Mouse (Mus musculus) hindbrain, embryonic 10.5 days (tissue): ENCODE measurements around the gene Hist2h3c2. TPM values are rescaled to one million over a fixed set of nuclear protein-coding genes. Genes with fewer than 3 reads are reported as not detected.

ENCODE experiments used
- DNase-seq: peaks from one replicate; pipeline ENCODE4 v3.0.0-alpha.2; 2017; ENCODE audit warnings: low spot score
- H3K27ac ChIP-seq: fragments of 300-500 bp; sonication (generic); 2 replicates; pipeline ENCODE4 v1.5.1; 2016; ENCODE audit warnings: mild to moderate bottlenecking, moderate library complexity
- H3K27me3 ChIP-seq: fragments of 300-500 bp; sonication (generic); 2 replicates; pipeline ENCODE4 v1.6.1; 2016; ENCODE audit warnings: mild to moderate bottlenecking; ENCODE audit not compliant: poor library complexity, insufficient read depth, severe bottlenecking
- H3K36me3 ChIP-seq: fragments of 300-500 bp; sonication (generic); 2 replicates; pipeline ENCODE4 v1.6.1; 2016; ENCODE audit warnings: mild to moderate bottlenecking, moderate library complexity
- H3K4me1 ChIP-seq: fragments of 300-500 bp; sonication (generic); replicated peaks from 2 replicates; pipeline ENCODE4 v1.6.1; 2016; ENCODE audit warnings: mild to moderate bottlenecking
- H3K4me3 ChIP-seq: fragments of 300-500 bp; sonication (generic); 2 replicates; pipeline ENCODE4 v1.5.1; 2016; ENCODE audit warnings: mild to moderate bottlenecking, moderate library complexity
- H3K9me3 ChIP-seq: fragments of 300-500 bp; sonication (generic); 2 replicates; pipeline ENCODE4 v1.6.1; 2016; ENCODE audit warnings: mild to moderate bottlenecking, moderate library complexity
- WGBS: fragments of 180-500 bp; shearing (Covaris S2); methylation state at CpG from one replicate; pipeline ENCODE4 v1.1.7; 2016; 5-methylcytosine and 5-hydroxymethylcytosine counted together
- polyA plus RNA-seq: library from polyadenylated mRNA; unstranded; fragments of >200 nt; fragmentation: Nextera tagmentation; extraction: Ambion mirVana; gene quantifications from 2 replicates; pipeline ENCODE4 v1.2.1, GENCODE M21; 2016

Gene Hist2h3c2
- polyA plus RNA-seq, 1 experiment from 2014 or later: 8.4 TPM

DNA sequence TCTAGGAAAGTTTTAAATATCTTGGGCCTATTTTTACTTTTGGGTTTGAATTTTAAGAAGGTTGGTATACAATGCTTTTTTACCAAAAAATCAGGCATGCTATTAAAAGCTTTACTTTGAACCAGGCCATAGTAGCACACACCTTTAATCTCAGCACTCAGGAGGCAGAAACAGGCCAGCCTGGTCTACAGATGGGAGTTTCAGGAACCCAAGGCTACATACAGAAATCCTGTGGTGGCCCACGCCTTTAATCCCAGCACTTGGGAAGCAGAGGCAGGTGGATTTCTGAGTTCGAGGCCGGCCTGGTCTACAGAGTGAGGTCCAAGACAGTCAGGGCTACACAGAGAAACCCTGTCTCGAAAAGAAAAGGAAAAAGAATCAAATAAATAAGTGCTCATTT is 28.6 kb upstream of the Hist2h3c2 start:
- no peaks in the 10 kb centered on the region for H3K36me3 ChIP-seq
- DNase-seq: no peak
- H3K27ac ChIP-seq: peak overlapping the region; percentile 92
- no peaks in the 10 kb centered on the region for H3K9me3 ChIP-seq
- WGBS: 79% methylated on average over 4 of the region's 4 CpGs
- H3K4me1 ChIP-seq: peaks cover 38% of the 10 kb centered on the region
- H3K4me3 ChIP-seq: peak overlapping the region; percentile 49; the same call in 1 of the 2 replicates
- no peaks in the 10 kb centered on the region for H3K27me3 ChIP-seq

DNA sequence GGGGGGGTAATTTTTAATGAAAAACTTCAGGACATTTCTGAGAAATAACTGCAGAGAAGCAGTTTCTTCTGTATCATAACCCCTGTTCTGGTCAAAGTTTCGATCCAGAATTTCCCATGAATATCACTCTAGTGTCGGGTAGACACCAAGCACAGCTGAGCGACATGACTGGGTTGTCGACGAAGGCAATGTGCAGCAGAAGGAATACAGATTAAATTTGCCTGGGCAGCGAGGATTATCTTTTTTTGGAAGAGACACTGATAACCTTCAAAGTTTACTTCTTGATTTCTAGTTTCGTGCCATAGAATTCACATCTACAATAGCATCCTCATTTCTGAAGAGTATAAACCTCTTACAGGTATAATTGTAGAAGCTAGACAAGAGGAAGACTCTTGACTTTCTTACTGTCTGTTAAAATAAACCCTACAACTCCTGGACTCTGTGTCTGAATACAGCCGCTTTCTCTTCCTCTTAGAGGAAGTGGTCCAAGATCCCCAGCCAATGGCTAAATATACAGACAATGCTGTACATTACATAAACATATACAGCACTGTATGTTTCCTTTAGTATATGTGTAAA is 27.3 kb upstream of the Hist2h3c2 start:
- peaks cover 51% of the 10 kb centered on the region for H3K4me1 ChIP-seq
- H3K9me3 ChIP-seq: no peaks in the 10 kb centered on the region
- 89% methylated on average over 8 of the region's 8 CpGs for WGBS
- peak overlapping the region; percentile 92 for H3K27ac ChIP-seq
- DNase-seq: no peak
- H3K27me3 ChIP-seq: no peaks in the 10 kb centered on the region
- no peaks in the 10 kb centered on the region for H3K36me3 ChIP-seq
- H3K4me3 ChIP-seq: no peak overlapping the region

DNA sequence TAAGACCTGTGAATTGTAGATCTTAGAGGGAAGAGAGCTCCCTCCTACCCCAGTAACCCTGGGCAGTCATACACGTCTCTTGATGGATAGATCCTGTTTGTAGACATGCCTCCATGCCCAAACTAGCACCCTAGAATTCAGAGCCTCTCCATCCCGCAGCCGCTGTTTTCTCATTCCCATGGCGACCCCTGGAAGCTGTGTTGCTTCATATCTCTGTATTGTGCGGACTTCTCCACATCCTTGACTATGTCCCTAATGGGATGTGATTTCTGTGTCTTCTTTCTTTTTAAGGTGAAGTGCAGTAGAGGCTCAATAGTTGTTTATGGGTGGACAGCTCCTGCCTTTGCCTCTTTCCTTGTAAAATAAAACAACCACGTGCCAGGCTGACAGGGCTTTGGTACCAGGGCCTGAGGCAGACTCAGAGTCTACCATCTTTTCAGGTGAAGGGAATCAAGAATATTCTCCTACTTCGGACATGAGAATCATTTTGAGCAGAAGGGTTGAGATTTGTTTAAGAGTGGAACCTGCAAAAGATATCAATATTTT is 25.6 kb upstream of the Hist2h3c2 start:
- peaks cover 47% of the 10 kb centered on the region for H3K4me1 ChIP-seq
- peak overlapping the region; percentile 65 for H3K4me3 ChIP-seq
- 72% methylated on average over 7 of the region's 7 CpGs for WGBS
- no peaks in the 10 kb centered on the region for H3K27me3 ChIP-seq
- no peaks in the 10 kb centered on the region for H3K36me3 ChIP-seq
- peak; percentile 29 for DNase-seq
- H3K27ac ChIP-seq: peak overlapping the region; percentile 99
- H3K9me3 ChIP-seq: no peaks in the 10 kb centered on the region

GRCm38 (mm10) chr3:96263558-96264403 is 24.9 kb upstream of the Hist2h3c2 start:
- DNase-seq: peak; percentile 61
- H3K27ac ChIP-seq: peak overlapping the region; percentile 99
- H3K36me3 ChIP-seq: no peaks in the 10 kb centered on the region
- no peaks in the 10 kb centered on the region for H3K9me3 ChIP-seq
- H3K4me3 ChIP-seq: peak overlapping the region; percentile 65
- peaks cover 47% of the 10 kb centered on the region for H3K4me1 ChIP-seq
- 8% methylated on average over 27 of the region's 27 CpGs for WGBS
- no peaks in the 10 kb centered on the region for H3K27me3 ChIP-seq

DNA sequence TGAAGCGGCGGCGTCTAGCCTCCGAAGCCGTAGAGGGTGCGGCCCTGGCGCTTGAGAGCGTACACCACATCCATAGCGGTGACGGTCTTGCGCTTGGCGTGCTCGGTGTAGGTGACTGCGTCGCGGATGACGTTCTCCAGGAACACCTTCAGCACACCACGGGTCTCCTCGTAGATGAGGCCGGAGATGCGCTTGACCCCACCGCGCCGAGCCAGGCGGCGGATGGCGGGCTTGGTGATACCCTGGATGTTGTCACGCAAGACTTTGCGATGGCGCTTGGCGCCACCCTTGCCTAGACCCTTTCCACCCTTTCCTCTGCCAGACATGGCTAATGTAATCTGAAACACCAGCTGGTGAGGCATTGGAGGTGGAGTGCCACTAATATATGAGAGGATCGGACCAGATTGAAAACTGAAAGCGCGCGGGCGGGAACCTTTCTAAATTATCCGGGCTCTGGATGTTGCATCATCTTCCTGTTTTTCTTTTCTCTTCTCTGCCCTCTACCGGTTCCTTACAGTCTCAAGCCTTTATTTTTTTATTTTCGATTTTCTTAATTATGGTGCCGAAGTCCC is 24.1 kb upstream of the Hist2h3c2 start, which contains the start of gene Hist2h4:
TSS of gene Hist2h4 (minus strand) at position 333 of the 572 bp plus-strand sequence.
- no peaks in the 10 kb centered on the region for H3K36me3 ChIP-seq
- H3K4me3 ChIP-seq: peak within 1 kb of the TSS; percentile 65
- WGBS: under 1% methylated on average over 40 of the region's 40 CpGs
- peaks cover 45% of the 10 kb centered on the region for H3K4me1 ChIP-seq
- H3K9me3 ChIP-seq: no peaks in the 10 kb centered on the region
- no peaks in the 10 kb centered on the region for H3K27me3 ChIP-seq
- peak; percentile 95 for DNase-seq
- peak within 1 kb of the TSS; percentile 99 for H3K27ac ChIP-seq

- WGBS: 2% methylated on average over 19 of the region's 19 CpGs
- Histone ChIP-seq H3K4me1 (peaks cover 38% of the 10 kb centered on the region), H3K4me3 (peak overlapping the region; percentile 65), H3K27ac (peak overlapping the region; percentile 99), H3K9me3 (no peaks in the 10 kb centered on the region), H3K36me3 (no peaks in the 10 kb centered on the region), H3K27me3 (no peaks in the 10 kb centered on the region)
- peak; percentile 87 for DNase-seq
These were observed 23.4 kb upstream of the Hist2h3c2 start for GRCm38 (mm10) chr3:96262216-96262875.

- Histone ChIP-seq H3K4me3 (peak overlapping the region; percentile 65), H3K27ac (peak overlapping the region; percentile 99), H3K27me3 (no peaks in the 10 kb centered on the region), H3K9me3 (no peaks in the 10 kb centered on the region), H3K4me1 (peaks cover 34% of the 10 kb centered on the region), H3K36me3 (no peaks in the 10 kb centered on the region)
- WGBS: 50% methylated on average over 3 of the region's 3 CpGs
- no peak for DNase-seq
These were observed 22.7 kb upstream of the Hist2h3c2 start for GRCm38 (mm10) chr3:96261623-96262022.

DNA sequence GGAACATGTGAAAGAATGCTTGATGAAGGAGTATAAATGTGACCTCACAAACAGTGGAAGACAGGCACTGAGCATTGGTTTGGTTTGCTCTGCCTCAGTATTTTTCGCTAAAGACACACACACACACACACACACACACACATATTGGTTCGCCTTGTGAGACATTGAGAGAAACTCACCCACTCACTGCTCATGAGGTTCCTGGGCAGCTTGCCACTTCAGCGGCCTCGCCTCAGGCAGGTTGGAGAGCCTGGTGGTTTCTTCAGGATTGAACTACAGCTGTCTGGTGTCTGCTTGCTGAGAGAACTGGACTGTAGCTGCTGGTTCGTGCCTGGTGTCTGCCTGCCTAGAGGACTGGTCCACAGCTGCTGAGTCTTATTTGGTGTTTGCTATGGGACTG is 21.3 kb upstream of the Hist2h3c2 start:
- Histone ChIP-seq H3K27me3 (no peaks in the 10 kb centered on the region), H3K36me3 (no peaks in the 10 kb centered on the region), H3K9me3 (no peaks in the 10 kb centered on the region), H3K27ac (no peak overlapping the region), H3K4me1 (peaks cover 34% of the 10 kb centered on the region), H3K4me3 (no peak overlapping the region)
- DNase-seq: no peak
- 87% methylated on average over 5 of the region's 5 CpGs for WGBS

DNA sequence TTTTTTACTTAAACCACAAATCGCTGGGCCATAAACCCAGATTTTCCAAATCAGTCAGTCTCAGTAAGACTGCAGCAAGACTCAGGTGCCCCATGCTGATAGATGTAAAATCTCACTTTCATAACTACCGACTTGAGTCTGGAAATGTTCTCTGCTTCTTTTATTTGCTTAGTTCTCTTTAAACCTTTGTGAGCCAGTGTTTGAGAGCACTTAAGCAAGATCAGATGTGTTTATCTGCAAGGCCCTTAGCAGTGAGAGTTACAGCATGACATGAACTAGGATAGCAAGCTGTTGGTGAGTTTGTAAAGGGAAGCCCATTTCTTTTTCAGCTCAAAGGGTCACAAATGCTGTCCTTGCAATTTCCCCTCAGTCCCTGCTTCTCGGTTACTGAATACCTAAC is 18.3 kb upstream of the Hist2h3c2 start:
- 80% methylated on average over 3 of the region's 3 CpGs for WGBS
- H3K27ac ChIP-seq: no peak overlapping the region
- no peak overlapping the region for H3K4me3 ChIP-seq
- no peaks in the 10 kb centered on the region for H3K27me3 ChIP-seq
- DNase-seq: no peak
- no peaks in the 10 kb centered on the region for H3K9me3 ChIP-seq
- no peaks in the 10 kb centered on the region for H3K36me3 ChIP-seq
- H3K4me1 ChIP-seq: peaks cover 16% of the 10 kb centered on the region

- Histone ChIP-seq H3K4me1 (peaks cover 5% of the 10 kb centered on the region; the same call in 1 of the 2 replicates), H3K27ac (no peak overlapping the region), H3K36me3 (no peaks in the 10 kb centered on the region), H3K9me3 (no peaks in the 10 kb centered on the region), H3K4me3 (no peak overlapping the region), H3K27me3 (no peaks in the 10 kb centered on the region)
- WGBS: 84% methylated on average over 5 of the region's 5 CpGs
- no peak for DNase-seq
These were observed 17.1 kb upstream of the Hist2h3c2 start for GRCm38 (mm10) chr3:96255926-96256593.

GRCm38 (mm10) chr3:96254683-96255355 is 15.9 kb upstream of the Hist2h3c2 start:
- H3K4me3 ChIP-seq: no peak overlapping the region
- DNase-seq: peak; percentile 50
- H3K4me1 ChIP-seq: peaks cover 13% of the 10 kb centered on the region; the same call in 1 of the 2 replicates
- no peaks in the 10 kb centered on the region for H3K36me3 ChIP-seq
- no peaks in the 10 kb centered on the region for H3K27me3 ChIP-seq
- peak overlapping the region; percentile 56 for H3K27ac ChIP-seq
- WGBS: 49% methylated on average over 10 of the region's 10 CpGs
- no peaks in the 10 kb centered on the region for H3K9me3 ChIP-seq
